Mouse (Mus musculus): ENCODE results near the gene Ccdc51. TPM values are rescaled to one million over a fixed set of nuclear protein-coding genes. Genes with fewer than 3 reads are reported as not detected.

Ccdc51 gene
- polyA plus RNA-seq, 1 experiment from 2014 or later, result 14.0 TPM

GRCm38 (mm10) chr9:109054712-109055111 lies 27.6 kb upstream of the Ccdc51 start:
- H3K27me3 ChIP-seq (ENCODE audit: control insufficient read depth, insufficient read depth, low read length), result no peaks in the 10 kb centered on the region
- H3K27ac ChIP-seq (replicated peaks; ENCODE audit: low read depth, low read length), result peak overlapping the region; percentile 66
- no peaks in the 10 kb centered on the region for H3K9me3 ChIP-seq (ENCODE audit: control insufficient read depth, low read length)
- H3K9ac ChIP-seq (replicated peaks; ENCODE audit: low read length), result peak overlapping the region; percentile 48; the same call in 1 of the 2 replicates
- peak; percentile 82 for DNase-seq
- peaks cover 25% of the 10 kb centered on the region for H3K36me3 ChIP-seq (ENCODE audit: control insufficient read depth, insufficient read depth, low read length)
- 13% methylated on average over 7 of the region's 7 CpGs for WGBS
- H3K4me1 ChIP-seq (ENCODE audit: control insufficient read depth, insufficient read depth, low read length), result peaks cover 15% of the 10 kb centered on the region
- ATAC-seq (ENCODE audit: low FRiP score, low TSS enrichment), result peak; percentile 56; the same call in 1 of the 2 replicates
- H3K4me3 ChIP-seq (replicated peaks; ENCODE audit: low read depth, low read length), result peak overlapping the region; percentile 31
- peak overlapping the region; percentile 54 for H3K4me2 ChIP-seq (ENCODE audit: low read length)

- peak overlapping the region; percentile 54 for H3K4me2 ChIP-seq (ENCODE audit: low read length)
- peaks cover 15% of the 10 kb centered on the region for H3K4me1 ChIP-seq (ENCODE audit: control insufficient read depth, insufficient read depth, low read length)
- ATAC-seq (ENCODE audit: low FRiP score, low TSS enrichment) (no peak), DNase-seq (no peak)
- no peaks in the 10 kb centered on the region for H3K27me3 ChIP-seq (ENCODE audit: control insufficient read depth, insufficient read depth, low read length)
- peak overlapping the region; percentile 48 for H3K9ac ChIP-seq (replicated peaks; ENCODE audit: low read length)
- H3K36me3 ChIP-seq (ENCODE audit: control insufficient read depth, insufficient read depth, low read length), result peaks cover 29% of the 10 kb centered on the region
- H3K27ac ChIP-seq (replicated peaks; ENCODE audit: low read depth, low read length), result peak overlapping the region; percentile 66; the same call in 1 of the 2 replicates
- H3K4me3 ChIP-seq (replicated peaks; ENCODE audit: low read depth, low read length), result peak overlapping the region; percentile 31
- H3K9me3 ChIP-seq (ENCODE audit: control insufficient read depth, low read length), result no peaks in the 10 kb centered on the region
- WGBS, result 92% methylated on average over 12 of the region's 12 CpGs
These were observed 26.8 kb upstream of the Ccdc51 start for GRCm38 (mm10) chr9:109055271-109056030.

GRCm38 (mm10) chr9:109056081-109056690 lies 26.1 kb upstream of the Ccdc51 start:
- Histone ChIP-seq H3K4me2 (ENCODE audit: low read length) (no peak overlapping the region), H3K36me3 (ENCODE audit: control insufficient read depth, insufficient read depth, low read length) (peaks cover 31% of the 10 kb centered on the region), H3K4me3 (replicated peaks; ENCODE audit: low read depth, low read length) (no peak overlapping the region), H3K4me1 (ENCODE audit: control insufficient read depth, insufficient read depth, low read length) (peaks cover 15% of the 10 kb centered on the region), H3K9me3 (ENCODE audit: control insufficient read depth, low read length) (no peaks in the 10 kb centered on the region), H3K27me3 (ENCODE audit: control insufficient read depth, insufficient read depth, low read length) (no peaks in the 10 kb centered on the region), H3K27ac (replicated peaks; ENCODE audit: low read depth, low read length) (no peak overlapping the region), H3K9ac (replicated peaks; ENCODE audit: low read length) (no peak overlapping the region)
- ATAC-seq (ENCODE audit: low FRiP score, low TSS enrichment) (no peak), DNase-seq (no peak)
- 93% methylated on average over 17 of the region's 17 CpGs for WGBS

- H3K36me3 ChIP-seq (ENCODE audit: control insufficient read depth, insufficient read depth, low read length), result peaks cover 35% of the 10 kb centered on the region
- H3K9ac ChIP-seq (replicated peaks; ENCODE audit: low read length), result no peak overlapping the region
- no peak for DNase-seq
- H3K27me3 ChIP-seq (ENCODE audit: control insufficient read depth, insufficient read depth, low read length), result no peaks in the 10 kb centered on the region
- H3K4me1 ChIP-seq (ENCODE audit: control insufficient read depth, insufficient read depth, low read length), result peaks cover 15% of the 10 kb centered on the region
- no peak overlapping the region for H3K4me2 ChIP-seq (ENCODE audit: low read length)
- no peak overlapping the region for H3K27ac ChIP-seq (replicated peaks; ENCODE audit: low read depth, low read length)
- no peak for ATAC-seq (ENCODE audit: low FRiP score, low TSS enrichment)
- no peaks in the 10 kb centered on the region for H3K9me3 ChIP-seq (ENCODE audit: control insufficient read depth, low read length)
- no peak overlapping the region for H3K4me3 ChIP-seq (replicated peaks; ENCODE audit: low read depth, low read length)
- WGBS, result 86% methylated on average over 4 of the region's 4 CpGs
These were observed 25.4 kb upstream of the Ccdc51 start for GRCm38 (mm10) chr9:109056916-109057315.

- Histone ChIP-seq H3K27ac (replicated peaks; ENCODE audit: low read depth, low read length) (no peak overlapping the region), H3K4me2 (ENCODE audit: low read length) (no peak overlapping the region), H3K27me3 (ENCODE audit: control insufficient read depth, insufficient read depth, low read length) (no peaks in the 10 kb centered on the region), H3K4me1 (ENCODE audit: control insufficient read depth, insufficient read depth, low read length) (peaks cover 15% of the 10 kb centered on the region), H3K36me3 (ENCODE audit: control insufficient read depth, insufficient read depth, low read length) (peaks cover 40% of the 10 kb centered on the region), H3K9me3 (ENCODE audit: control insufficient read depth, low read length) (no peaks in the 10 kb centered on the region), H3K4me3 (replicated peaks; ENCODE audit: low read depth, low read length) (no peak overlapping the region), H3K9ac (replicated peaks; ENCODE audit: low read length) (no peak overlapping the region)
- 99% methylated on average over 5 of the region's 5 CpGs for WGBS
- DNase-seq (no peak), ATAC-seq (ENCODE audit: low FRiP score, low TSS enrichment) (no peak)
These were observed 24.8 kb upstream of the Ccdc51 start for GRCm38 (mm10) chr9:109057543-109057942.

- Histone ChIP-seq H3K36me3 (ENCODE audit: control insufficient read depth, insufficient read depth, low read length) (peaks cover 46% of the 10 kb centered on the region), H3K9me3 (ENCODE audit: control insufficient read depth, low read length) (no peaks in the 10 kb centered on the region), H3K27ac (replicated peaks; ENCODE audit: low read depth, low read length) (no peak overlapping the region), H3K9ac (replicated peaks; ENCODE audit: low read length) (no peak overlapping the region), H3K4me2 (ENCODE audit: low read length) (no peak overlapping the region), H3K27me3 (ENCODE audit: control insufficient read depth, insufficient read depth, low read length) (no peaks in the 10 kb centered on the region), H3K4me3 (replicated peaks; ENCODE audit: low read depth, low read length) (no peak overlapping the region), H3K4me1 (ENCODE audit: control insufficient read depth, insufficient read depth, low read length) (peaks cover 15% of the 10 kb centered on the region)
- ATAC-seq (ENCODE audit: low FRiP score, low TSS enrichment), result no peak
- no peak for DNase-seq
- 95% methylated on average over 19 of the region's 19 CpGs for WGBS
These were observed 24.1 kb upstream of the Ccdc51 start for GRCm38 (mm10) chr9:109058006-109058765.

- H3K27ac ChIP-seq (replicated peaks; ENCODE audit: low read depth, low read length), result peak within 1 kb of the TSS; percentile 86
- peak within 1 kb of the TSS; percentile 68 for H3K9ac ChIP-seq (replicated peaks; ENCODE audit: low read length)
- H3K36me3 ChIP-seq (ENCODE audit: control insufficient read depth, insufficient read depth, low read length), result peaks cover 57% of the 10 kb centered on the region
- 30% methylated on average over 15 of the region's 15 CpGs for WGBS
- DNase-seq (peak; percentile 90), ATAC-seq (ENCODE audit: low FRiP score, low TSS enrichment) (peak; percentile 62)
- no peaks in the 10 kb centered on the region for H3K9me3 ChIP-seq (ENCODE audit: control insufficient read depth, low read length)
- H3K4me3 ChIP-seq (replicated peaks; ENCODE audit: low read depth, low read length), result peak within 1 kb of the TSS; percentile 27
- H3K27me3 ChIP-seq (ENCODE audit: control insufficient read depth, insufficient read depth, low read length), result no peaks in the 10 kb centered on the region
- peak within 1 kb of the TSS; percentile 61 for H3K4me2 ChIP-seq (ENCODE audit: low read length)
- peaks cover 15% of the 10 kb centered on the region for H3K4me1 ChIP-seq (ENCODE audit: control insufficient read depth, insufficient read depth, low read length)
These were observed 23.0 kb upstream of the Ccdc51 start, which contains the start of gene Trex1 for GRCm38 (mm10) chr9:109059136-109059903. Trex1 (minus strand) TSS chr9:109059734.
